Mouse (Mus musculus): ENCODE results near the gene Cars2.
"Not testable (repeated sequence)": the region's sequence is repeated elsewhere in the genome, so short reads cannot be mapped to it uniquely, and the experiment has no call there.

Gene Cars2

GRCm38 (mm10) chr8:11512711-11513110 lies 37.9 kb downstream of the Cars2 start:
- no peak for DNase-seq (ENCODE audit: low read depth, low spot score)

DNA sequence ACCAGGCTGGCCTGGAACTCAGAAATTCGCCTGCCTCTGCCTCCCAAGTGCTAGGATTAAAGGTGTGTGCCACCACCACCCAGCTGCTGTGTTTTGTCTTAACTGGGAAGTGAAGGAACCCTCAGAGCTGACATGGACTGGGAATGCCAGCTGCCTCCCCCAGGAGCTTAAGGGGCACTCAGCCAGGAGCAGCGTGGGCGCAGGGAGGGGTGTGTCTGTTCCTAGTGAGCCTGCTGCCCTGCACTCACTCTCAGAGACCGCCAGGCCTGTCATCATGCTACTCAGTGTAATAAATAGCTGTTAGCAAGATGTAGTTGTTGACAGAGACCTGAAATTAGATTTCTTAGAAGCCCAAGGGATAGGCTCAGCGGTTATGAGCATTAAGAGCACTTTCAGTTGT lies 39.6 kb downstream of the Cars2 start:
- no peak for DNase-seq (ENCODE audit: low read depth, low spot score)

DNA sequence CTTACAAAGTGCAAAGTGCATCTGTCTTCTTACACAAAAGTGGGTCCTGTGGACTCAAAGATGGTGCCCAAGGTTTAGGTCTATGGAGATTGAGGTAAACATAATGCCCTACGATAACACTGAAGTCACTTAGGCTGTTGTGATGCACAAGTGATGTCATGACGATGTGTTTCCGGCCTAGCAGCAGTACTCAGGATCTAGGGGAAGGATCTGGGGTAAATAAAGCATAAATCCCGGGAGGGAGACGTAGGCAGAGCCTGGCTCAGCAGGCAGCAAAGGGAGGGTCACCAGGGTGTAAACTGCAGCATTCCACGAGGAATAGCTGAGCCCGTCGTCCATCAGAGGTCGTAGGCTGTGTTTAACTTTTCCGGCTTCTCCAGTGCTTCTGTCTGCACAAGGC lies 41.7 kb downstream of the Cars2 start:
- no peak for DNase-seq (ENCODE audit: low read depth, low spot score)

GRCm38 (mm10) chr8:11506802-11507201 lies 43.8 kb downstream of the Cars2 start:
- DNase-seq (ENCODE audit: low read depth, low spot score), result peak; percentile 70

GRCm38 (mm10) chr8:11506074-11506473 lies 44.5 kb downstream of the Cars2 start:
- DNase-seq (ENCODE audit: low read depth, low spot score), result no peak

GRCm38 (mm10) chr8:11503476-11504232 lies 46.9 kb downstream of the Cars2 start:
- DNase-seq (ENCODE audit: low read depth, low spot score), result no peak

DNA sequence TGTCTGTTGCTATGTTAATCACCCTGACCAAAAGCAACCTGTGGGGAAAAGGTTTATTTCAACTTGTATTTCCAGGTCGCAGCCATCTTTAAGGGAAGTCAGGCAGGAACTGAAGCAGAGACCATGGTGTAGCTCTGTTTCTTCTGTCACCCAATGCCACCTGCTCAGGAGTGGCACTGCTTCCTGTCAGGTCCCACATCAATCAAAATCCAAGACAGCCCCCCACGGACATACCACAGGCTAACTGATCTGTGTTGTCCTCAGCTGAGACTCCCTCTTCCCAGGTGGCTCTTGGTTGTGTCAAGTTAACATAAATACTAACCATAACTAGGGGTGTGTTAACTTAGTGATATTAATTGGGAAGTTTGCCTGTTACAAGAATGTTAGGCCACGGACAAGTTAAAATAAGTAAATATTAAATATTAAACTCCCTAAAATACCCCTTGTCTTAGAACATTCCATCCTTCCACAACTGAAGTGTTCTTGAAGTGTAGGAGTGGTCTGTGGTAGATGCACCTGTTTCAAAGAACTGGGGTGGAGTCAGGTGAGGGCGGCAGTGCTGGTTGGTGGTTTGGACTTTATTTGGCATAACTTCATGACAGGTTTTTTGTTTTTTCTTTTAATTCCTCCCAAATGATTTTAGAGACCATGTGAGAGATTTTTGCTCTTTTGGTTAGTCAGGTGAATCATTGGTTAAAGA lies 51.6 kb downstream of the Cars2 start:
- no peak for DNase-seq (ENCODE audit: low read depth, low spot score)

DNA sequence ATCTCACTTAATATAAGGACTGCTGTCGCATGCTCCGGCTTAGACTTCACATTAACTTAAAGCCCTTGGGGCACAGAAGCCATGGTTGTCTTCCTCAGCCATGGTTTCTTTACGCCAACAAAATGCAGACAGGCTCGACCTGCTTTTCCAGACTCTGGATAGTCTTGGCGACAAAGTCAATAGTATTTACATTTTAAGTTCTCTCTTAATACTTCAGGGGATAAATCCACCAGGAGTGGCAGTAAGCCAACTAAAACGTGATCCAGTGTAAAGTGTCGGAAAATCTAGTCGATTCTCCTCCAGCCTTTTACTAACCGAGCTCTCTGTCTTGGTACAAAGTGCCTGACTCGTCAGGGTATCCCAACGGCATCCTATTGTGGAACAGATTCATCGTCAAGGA lies 52.3 kb downstream of the Cars2 start:
- no peak for DNase-seq (ENCODE audit: low read depth, low spot score)

DNA sequence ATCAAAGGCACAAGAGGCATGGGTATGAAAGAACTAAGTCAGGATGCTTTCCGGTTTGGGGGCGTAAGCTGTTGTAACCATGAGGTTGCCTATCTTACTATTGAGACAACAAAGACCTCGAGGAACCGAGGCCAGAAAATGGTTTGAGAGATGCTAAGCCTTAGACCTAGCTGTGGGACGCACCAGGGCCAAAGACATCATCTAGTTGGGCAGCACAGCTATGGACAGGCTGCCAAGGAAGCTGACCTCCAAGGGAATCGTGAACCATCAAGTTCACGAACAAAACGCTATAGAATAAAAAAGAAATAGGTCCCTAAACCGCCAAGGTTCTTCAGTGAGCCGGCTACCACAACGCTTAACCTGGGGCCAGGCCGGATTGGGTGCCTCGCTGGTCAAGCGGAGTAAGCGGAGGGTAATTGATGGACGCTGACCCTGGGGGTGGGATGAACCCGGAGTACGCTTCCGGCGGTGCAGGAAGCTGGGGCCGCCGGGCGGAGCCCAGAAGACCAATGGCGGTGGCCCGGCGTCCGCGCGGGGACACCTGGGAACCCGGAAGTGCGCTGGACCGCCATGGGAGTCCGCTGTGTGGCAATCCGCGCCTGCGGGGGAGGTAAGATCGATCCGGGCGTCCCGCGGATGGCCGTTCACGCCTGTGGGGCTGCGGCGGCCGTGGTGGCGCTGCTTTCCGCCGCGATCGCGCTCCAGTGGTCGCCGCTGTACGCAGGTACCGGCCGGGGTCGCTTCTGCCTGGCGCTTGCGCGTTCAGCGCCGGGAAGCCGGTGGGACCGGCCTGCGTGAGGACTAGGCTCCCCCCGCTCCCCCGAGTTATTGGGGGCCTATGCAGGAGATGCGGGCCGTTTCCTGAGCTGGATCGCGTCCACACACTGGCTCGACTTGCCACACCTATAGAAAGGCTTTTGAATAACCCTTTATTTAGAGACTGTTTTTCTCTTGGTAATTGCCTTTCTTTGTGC lies 53.3 kb downstream of the Cars2 start, which contains the start of gene Naxd:
Gene Naxd, plus strand, starts transcription at position 490 of the 974 bp plus-strand sequence.
- peak; percentile 90 for DNase-seq (ENCODE audit: low read depth, low spot score)

- DNase-seq (ENCODE audit: low read depth, low spot score), result not testable (repeated sequence)
Measured at GRCm38 (mm10) chr8:11492340-11492739, 58.2 kb downstream of the Cars2 start.

- no peak for DNase-seq (ENCODE audit: low read depth, low spot score)
Measured at GRCm38 (mm10) chr8:11487229-11487628, 63.4 kb downstream of the Cars2 start.

- DNase-seq (ENCODE audit: low read depth, low spot score), result peak; percentile 67
Measured at GRCm38 (mm10) chr8:11486142-11486541, 64.4 kb downstream of the Cars2 start.

- no peak for DNase-seq (ENCODE audit: low read depth, low spot score)
Measured at GRCm38 (mm10) chr8:11482537-11482936, 68.0 kb downstream of the Cars2 start.

DNA sequence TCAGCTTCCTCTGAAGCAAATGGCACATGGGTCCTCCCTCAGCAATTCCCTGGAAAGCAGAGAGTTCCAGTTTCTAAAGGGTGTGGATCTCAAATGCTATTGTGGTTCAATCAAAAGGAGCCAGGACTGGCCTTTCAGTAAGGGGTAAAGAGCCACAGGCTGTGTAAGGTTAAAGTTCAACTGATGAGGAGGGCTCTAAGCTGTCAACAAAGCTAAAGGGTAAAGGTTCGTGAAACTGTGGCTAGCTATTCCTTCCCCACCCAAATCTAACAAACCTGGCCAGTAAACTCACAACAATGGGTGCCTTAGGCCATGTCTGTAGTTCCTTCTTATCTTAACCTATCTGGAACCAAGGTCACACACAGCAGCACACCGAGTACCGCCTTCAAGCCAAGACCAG lies 68.7 kb downstream of the Cars2 start:
- DNase-seq (ENCODE audit: low read depth, low spot score), result no peak

GRCm38 (mm10) chr8:11479591-11479990 lies 71.0 kb downstream of the Cars2 start:
- DNase-seq (ENCODE audit: low read depth, low spot score), result no peak

- no peak for DNase-seq (ENCODE audit: low read depth, low spot score)
Measured at GRCm38 (mm10) chr8:11478807-11479527, 71.6 kb downstream of the Cars2 start.

DNA sequence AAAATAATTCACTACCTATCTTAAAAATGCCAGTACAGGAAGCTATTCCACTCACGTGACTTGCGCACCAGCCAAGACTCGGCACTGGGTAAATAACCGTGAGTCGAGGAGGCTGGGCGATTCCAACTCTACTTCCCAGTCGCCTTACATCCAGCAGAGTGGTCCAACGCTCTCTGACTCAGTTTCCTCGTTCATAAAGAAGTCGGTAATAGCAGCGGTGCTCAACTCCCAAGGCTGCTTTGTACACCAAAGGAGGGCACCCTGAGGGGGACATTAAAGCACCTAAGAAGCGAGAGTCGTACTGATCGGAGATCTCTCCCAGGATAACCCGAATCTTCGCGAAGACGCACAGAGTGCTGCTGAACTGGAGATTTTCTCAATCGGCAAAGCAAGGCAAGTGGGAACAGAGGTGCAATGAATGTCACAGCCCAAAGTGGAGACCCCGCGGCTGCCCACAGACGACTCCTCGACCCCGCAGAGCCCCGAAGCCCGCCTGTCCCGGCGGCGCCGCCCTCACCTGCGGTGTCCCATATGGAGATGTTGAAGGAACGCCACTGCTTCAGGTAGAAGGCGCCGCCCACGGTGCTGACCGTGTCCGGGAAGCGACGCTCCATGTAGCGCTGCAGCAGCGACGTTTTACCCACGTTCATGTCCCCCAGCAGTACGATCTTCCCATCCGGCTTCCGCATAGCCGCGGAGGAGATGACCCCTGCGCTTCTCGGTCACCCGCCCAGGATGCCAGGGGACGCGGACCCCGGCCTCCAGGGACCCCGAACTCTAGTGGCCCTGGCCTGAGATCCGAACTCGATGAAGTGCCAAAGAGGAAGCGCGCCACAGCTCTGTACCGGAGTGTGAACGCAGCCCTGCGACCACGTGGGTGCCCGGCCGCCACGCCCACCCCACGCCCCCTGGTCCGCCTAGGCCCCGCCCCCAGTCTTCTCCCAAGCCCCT lies 72.5 kb downstream of the Cars2 start, which contains the start of gene Rab20:
Gene Rab20, minus strand, starts transcription at position 900 of the 951 bp plus-strand sequence.
- peak; percentile 63 for DNase-seq (ENCODE audit: low read depth, low spot score)

- DNase-seq (ENCODE audit: low read depth, low spot score), result no peak
Measured at GRCm38 (mm10) chr8:11477178-11477553, 73.4 kb downstream of the Cars2 start.

- DNase-seq (ENCODE audit: low read depth, low spot score), result no peak
Measured at GRCm38 (mm10) chr8:11476338-11477177, 74.0 kb downstream of the Cars2 start.

All from CD4-positive helper T cell, adult 2 months (primary cell).